ENCODE assay signal across 9 mouse cellular contexts in genomic region chr16:84135651-84136200, GRCm38 (mm10).
DNase-seq lines count a peak whose midpoint lies in the region; ATAC-seq and TF ChIP-seq lines count a peak whose summit lies in the region.
"Had no signal": no experiment of that assay in that cellular context is flagged by ENCODE, and none has a peak within 500 bp of the region (broad histone marks: within the 10 kb centered on the region; RNA-seq: fewer than 3 reads in every experiment).

No protein-coding gene starts in this region.

- 62% methylated on average over 4 of the region's 4 CpGs for WGBS in forebrain, embryonic 14.5 days
- 74% methylated on average over 4 of the region's 4 CpGs for WGBS in liver, embryonic 11.5 days

- no peak for TF ChIP-seq POLR2A in CH12.LX (IDR thresholded peaks at IDR 0.05; ENCODE audit: low read depth, low read length)

- no peak for DNase-seq in frontal cortex, postnatal 25 days (ENCODE audit: low spot score in 2 of 2)
- DNase-seq in CH12.LX (ENCODE audit: extremely low read depth) = peak; percentile 51
- peak; percentile 89 for DNase-seq in forebrain, embryonic 14.5 days (ENCODE audit: low spot score)
- DNase-seq in left cerebral cortex, postnatal 14 days (ENCODE audit: low spot score in 2 of 2) = peak; percentile 64 to 70
- no peak for DNase-seq in urinary bladder, adult 2 months (ENCODE audit: low spot score)
- no peak for DNase-seq in adrenal gland, adult 18-20 months (ENCODE audit: low spot score in 2 of 2)
- no peak for DNase-seq in liver, embryonic 11.5 days (ENCODE audit: low spot score)

- H3K9me3 ChIP-seq in CH12.LX (replicated peaks; ENCODE audit: low read length) = no peaks in the 10 kb centered on the region
- no peaks in the 10 kb centered on the region for H3K9me3 ChIP-seq in forebrain, embryonic 14.5 days (replicated peaks; ENCODE audit: control insufficient read depth, low read length)
- H3K9me3 ChIP-seq in liver, embryonic 11.5 days (ENCODE audit: control insufficient read depth, low read length) = no peaks in the 10 kb centered on the region
- H3K9me3 ChIP-seq: liver, embryonic 15.5 days had no signal

- in situ Hi-C loops in CH12.LX (cut with MboI; ENCODE audit: low pct_ligation_motif_present, low pct_unique_long_range_greater_than_20kb, low sequenced_read_pairs) = no loop called here

- TF ChIP-seq RAD21 in CH12.LX (IDR thresholded peaks at IDR 0.05; ENCODE audit: low read depth, low read length) = peak; percentile 94

- H3K27ac ChIP-seq in CH12.LX (ENCODE audit: insufficient read depth, low read depth) = no peak overlapping the region
- H3K27ac ChIP-seq in forebrain, embryonic 14.5 days (ENCODE audit: low read depth, low read length) = no peak overlapping the region
- no peak overlapping the region for H3K27ac ChIP-seq in liver, embryonic 11.5 days (ENCODE audit: low read depth, low read length)
- H3K27ac ChIP-seq: liver, embryonic 15.5 days had no signal

- no peak overlapping the region; the same call in 1 of the 2 replicates for H3K4me2 ChIP-seq in CH12.LX (ENCODE audit: insufficient read depth, low read depth, poor library complexity, severe bottlenecking)
- H3K4me2 ChIP-seq in forebrain, embryonic 14.5 days (ENCODE audit: low read length) = no peak overlapping the region
- no peak overlapping the region for H3K4me2 ChIP-seq in liver, embryonic 11.5 days
- H3K4me2 ChIP-seq: liver, embryonic 15.5 days had no signal

- intact Hi-C loops in left cerebral cortex, postnatal 14 days (cut with DNase I) = no loop called here

- dilution Hi-C loops in CH12.LX (cut with MboI; ENCODE audit: extremely low pct_ligation_motif_present, extremely low pct_unique_long_range_greater_than_20kb, low sequenced_read_pairs) = no loop called here

- H3K4me3 ChIP-seq in CH12.LX (replicated peaks in 1 of 3; ENCODE audit: low read depth in 2 of 3, low read length in 2 of 3, poor library complexity in 1 of 3) = no peak overlapping the region
- H3K4me3 ChIP-seq in forebrain, embryonic 14.5 days (ENCODE audit: low read depth, low read length) = no peak overlapping the region
- H3K4me3 ChIP-seq in liver, embryonic 11.5 days (ENCODE audit: low read depth, low read length) = no peak overlapping the region
- H3K4me3 ChIP-seq: liver, embryonic 15.5 days had no signal

- peak; percentile 98 for ATAC-seq in frontal cortex, adult (ENCODE audit: low TSS enrichment)
- peak; percentile 84 for ATAC-seq in forebrain, embryonic 14.5 days
- no peak for ATAC-seq in liver, embryonic 11.5 days (replicated peaks; ENCODE audit: low FRiP score)

- H3K27me3 ChIP-seq in CH12.LX (replicated peaks) = no peaks in the 10 kb centered on the region
- H3K27me3 ChIP-seq in forebrain, embryonic 14.5 days (replicated peaks; ENCODE audit: control insufficient read depth, insufficient read depth, low read length) = no peaks in the 10 kb centered on the region
- H3K27me3 ChIP-seq in liver, embryonic 11.5 days (replicated peaks; ENCODE audit: control insufficient read depth, insufficient read depth, low read length) = no peaks in the 10 kb centered on the region
- H3K27me3 ChIP-seq: liver, embryonic 15.5 days had no signal

- H3K4me1 ChIP-seq in CH12.LX (ENCODE audit: control insufficient read depth in 1 of 2, insufficient read depth in 2 of 2) = peaks cover 2 to 4% of the 10 kb centered on the region in 2 experiments; a peak in 3 of 4 replicates
- no peaks in the 10 kb centered on the region for H3K4me1 ChIP-seq in forebrain, embryonic 14.5 days (ENCODE audit: control insufficient read depth, insufficient read depth, low read length)
- no peaks in the 10 kb centered on the region for H3K4me1 ChIP-seq in liver, embryonic 11.5 days (replicated peaks; ENCODE audit: control insufficient read depth, insufficient read depth, low read length)
- H3K4me1 ChIP-seq: liver, embryonic 15.5 days had no signal

- peak in 1 of 2 experiments; percentile 76; a peak in 2 of 4 replicates for TF ChIP-seq CTCF in CH12.LX (conservative IDR thresholded peaks at IDR 0.05 in 1 of 2, IDR thresholded peaks at IDR 0.05 in 1 of 2; ENCODE audit: low read depth in 2 of 2, low read length in 2 of 2)

- no peaks in the 10 kb centered on the region for H3K36me3 ChIP-seq in CH12.LX (replicated peaks in 1 of 2; ENCODE audit: control insufficient read depth in 1 of 2, insufficient read depth in 1 of 2, low read length in 1 of 2)
- no peaks in the 10 kb centered on the region for H3K36me3 ChIP-seq in forebrain, embryonic 14.5 days (ENCODE audit: control insufficient read depth, insufficient read depth, low read length)
- H3K36me3 ChIP-seq in liver, embryonic 11.5 days (ENCODE audit: control insufficient read depth, insufficient read depth, low read length) = no peaks in the 10 kb centered on the region
- H3K36me3 ChIP-seq: liver, embryonic 15.5 days had no signal

- no peak overlapping the region for H3K9ac ChIP-seq in CH12.LX (ENCODE audit: insufficient read depth, low read depth)
- no peak overlapping the region for H3K9ac ChIP-seq in forebrain, embryonic 14.5 days (ENCODE audit: low read length)
- H3K9ac ChIP-seq in liver, embryonic 11.5 days (ENCODE audit: low read depth, low read length) = no peak overlapping the region
- H3K9ac ChIP-seq: liver, embryonic 15.5 days had no signal

- H3K79me2 ChIP-seq in CH12.LX (replicated peaks; ENCODE audit: control insufficient read depth, extremely low read depth, insufficient read depth, poor library complexity, severe bottlenecking) = no peaks in the 10 kb centered on the region

- peak; percentile 34; the same call in 1 of the 2 replicates for TF ChIP-seq EP300 in CH12.LX (IDR thresholded peaks at IDR 0.05; ENCODE audit: low read length)

TF ChIP-seq in CH12.LX, 34 proteins besides CTCF, POLR2A, EP300 and RAD21:
- TF ChIP-seq MAFK (IDR thresholded peaks at IDR 0.05; ENCODE audit: insufficient replicate concordance, low read length) = no peak
- TF ChIP-seq RCOR1 (conservative IDR thresholded peaks at IDR 0.05; ENCODE audit: low read depth, low read length) = no peak
- TF ChIP-seq CHD2 (IDR thresholded peaks at IDR 0.05; ENCODE audit: low read length) = no peak
- peak; percentile 25; the same call in 1 of the 2 replicates for TF ChIP-seq IRF4 (IDR thresholded peaks at IDR 0.05; ENCODE audit: low read depth, low read length)
- no peak for TF ChIP-seq PAX5 (IDR thresholded peaks at IDR 0.05; ENCODE audit: low read length)
- no peak for TF ChIP-seq KAT2A (IDR thresholded peaks at IDR 0.05; ENCODE audit: insufficient replicate concordance, low read length)
- TF ChIP-seq ZMIZ1 (IDR thresholded peaks at IDR 0.05; ENCODE audit: low read depth, low read length) = no peak
- TF ChIP-seq SIN3A (IDR thresholded peaks at IDR 0.05; ENCODE audit: low read length) = no peak
- no peak for TF ChIP-seq MAX (IDR thresholded peaks at IDR 0.05; ENCODE audit: low read length)
- TF ChIP-seq ELF1 (IDR thresholded peaks at IDR 0.05; ENCODE audit: low read depth, low read length) = no peak
- no peak for TF ChIP-seq MXI1 (IDR thresholded peaks at IDR 0.05; ENCODE audit: low read depth, low read length)
- TF ChIP-seq UBTF (IDR thresholded peaks at IDR 0.05; ENCODE audit: low read depth, low read length) = no peak
- no peak for TF ChIP-seq NRF1 (IDR thresholded peaks at IDR 0.05; ENCODE audit: low read depth, low read length)
- TF ChIP-seq E2F4 (IDR thresholded peaks at IDR 0.05; ENCODE audit: insufficient replicate concordance, low read depth, low read length) = no peak
- no peak for TF ChIP-seq TBP (conservative IDR thresholded peaks at IDR 0.05; ENCODE audit: low read depth, low read length)
- TF ChIP-seq ZC3H11A (IDR thresholded peaks at IDR 0.05; ENCODE audit: low read depth, low read length) = peak; percentile 33; the same call in 1 of the 2 replicates
- TF ChIP-seq JUND (conservative IDR thresholded peaks at IDR 0.05; ENCODE audit: low read depth, low read length) = no peak
- peak; percentile 55; the same call in 1 of the 2 replicates for TF ChIP-seq MEF2A (IDR thresholded peaks at IDR 0.05; ENCODE audit: borderline replicate concordance, low read depth, low read length)
- TF ChIP-seq NELFE (IDR thresholded peaks at IDR 0.05; ENCODE audit: low read depth, low read length) = no peak
- no peak for TF ChIP-seq HCFC1 (IDR thresholded peaks at IDR 0.05; ENCODE audit: low read depth, low read length)
- no peak for TF ChIP-seq CHD1 (IDR thresholded peaks at IDR 0.05; ENCODE audit: low read depth, low read length)
- TF ChIP-seq ZKSCAN1 (IDR thresholded peaks at IDR 0.05; ENCODE audit: borderline replicate concordance, low read depth, low read length) = no peak
- TF ChIP-seq JUN (IDR thresholded peaks at IDR 0.05; ENCODE audit: insufficient read depth, low read depth, low read length) = no peak
- TF ChIP-seq USF1 (IDR thresholded peaks at IDR 0.05; ENCODE audit: low read depth, low read length) = no peak
- no peak for TF ChIP-seq POLR2AphosphoS2 (IDR thresholded peaks at IDR 0.05; ENCODE audit: low read depth, low read length)
- TF ChIP-seq ZNF384 (IDR thresholded peaks at IDR 0.05; ENCODE audit: low read depth, low read length) = no peak
- no peak for TF ChIP-seq GABPA (IDR thresholded peaks at IDR 0.05; ENCODE audit: insufficient replicate concordance, low read depth, low read length)
- TF ChIP-seq ETS1 (conservative IDR thresholded peaks at IDR 0.05; ENCODE audit: low read depth, low read length) = no peak
- TF ChIP-seq BHLHE40 (IDR thresholded peaks at IDR 0.05; ENCODE audit: low read depth, low read length) = no peak
- TF ChIP-seq TCF12 (IDR thresholded peaks at IDR 0.05; ENCODE audit: low read depth, low read length) = no peak
- no peak for TF ChIP-seq MYC (IDR thresholded peaks at IDR 0.05; ENCODE audit: low read depth, low read length)
- TF ChIP-seq SMC3 (IDR thresholded peaks at IDR 0.05; ENCODE audit: low read depth, low read length) = peak; percentile 75
- no peak for TF ChIP-seq USF2 (conservative IDR thresholded peaks at IDR 0.05; ENCODE audit: low read depth, low read length)
- TF ChIP-seq MAZ (IDR thresholded peaks at IDR 0.05; ENCODE audit: low read depth, low read length) = no peak

Comparison
In these comparisons a context has a peak if more than half of its experiments do, and no peak if none do; other contexts are left out.
1. DNase-seq: peak in CH12.LX (single experiment), forebrain, embryonic 14.5 days (single experiment) and left cerebral cortex, postnatal 14 days (2 of 2); none in frontal cortex, postnatal 25 days (0 of 2), urinary bladder, adult 2 months (single experiment), adrenal gland, adult 18-20 months (0 of 2) and liver, embryonic 11.5 days (single experiment).